Mouse (Mus musculus) embryonic facial prominence, embryonic 12.5 days (tissue): ENCODE measurements around the gene Arl6ip6. TPM values are rescaled to one million over a fixed set of nuclear protein-coding genes. Genes with fewer than 3 reads are reported as not detected.

ENCODE experiments used
- ATAC-seq: fragments of 200-750 bp; cut with Nextera tagmentation; 2 replicates; pipeline ENCODE4 v1.8.0; 2017; ENCODE audit not compliant: insufficient number of reproducible peaks, insufficient read depth, low FRiP score, low TSS enrichment
- H3K27ac ChIP-seq: fragments of 300-500 bp; sonication (generic); 2 replicates; pipeline ENCODE4 v1.5.1; 2016; ENCODE audit warnings: mild to moderate bottlenecking
- H3K27me3 ChIP-seq: fragments of 300-500 bp; sonication (generic); 2 replicates; pipeline ENCODE4 v1.6.1; 2016; ENCODE audit warnings: mild to moderate bottlenecking, moderate library complexity
- H3K36me3 ChIP-seq: fragments of 300-500 bp; sonication (generic); 2 replicates; pipeline ENCODE4 v1.6.1; 2016; ENCODE audit warnings: mild to moderate bottlenecking
- H3K4me1 ChIP-seq: fragments of 300-500 bp; sonication (generic); 2 replicates; pipeline ENCODE4 v1.6.1; 2016
- H3K4me2 ChIP-seq: fragments of 300-500 bp; sonication (generic); replicated peaks from 2 replicates; pipeline ENCODE4 v1.6.1; 2016; ENCODE audit warnings: mild to moderate bottlenecking, moderate library complexity
- H3K4me3 ChIP-seq: fragments of 300-500 bp; sonication (generic); 2 replicates; pipeline ENCODE4 v1.5.1; 2016; ENCODE audit warnings: mild to moderate bottlenecking
- H3K9ac ChIP-seq: fragments of 300-500 bp; sonication (generic); 2 replicates; pipeline ENCODE4 v1.6.1; 2016; ENCODE audit warnings: mild to moderate bottlenecking, moderate library complexity
- H3K9me3 ChIP-seq: fragments of 300-500 bp; sonication (generic); 2 replicates; pipeline ENCODE4 v1.6.1; 2016; ENCODE audit warnings: mild to moderate bottlenecking, moderate library complexity
- WGBS: fragments of 180-500 bp; shearing (Covaris S2); methylation state at CpG from one replicate; pipeline ENCODE4 v1.1.7; 2016; 5-methylcytosine and 5-hydroxymethylcytosine counted together
- polyA plus RNA-seq: library from polyadenylated mRNA; unstranded; fragments of >200 nt; fragmentation: Nextera tagmentation; extraction: Ambion mirVana; gene quantifications from 2 replicates; pipeline ENCODE4 v1.2.1, GENCODE M21; 2016

Gene Arl6ip6
- 53.3 and 53.6 TPM in 2 replicates for polyA plus RNA-seq

GRCm38 (mm10) chr2:53191523-53192220 is at the start of gene Arl6ip6:
TSS of gene Arl6ip6 (plus strand) at chr2:53191726.
- H3K9ac ChIP-seq = peak within 1 kb of the TSS; percentile 88
- peak within 1 kb of the TSS; percentile 96 for H3K27ac ChIP-seq
- H3K9me3 ChIP-seq = no peaks in the 10 kb centered on the region
- peak within 1 kb of the TSS; percentile 55 for H3K4me2 ChIP-seq
- ATAC-seq = peak; percentile 88
- H3K36me3 ChIP-seq = peaks cover 19% of the 10 kb centered on the region
- H3K4me3 ChIP-seq = peak within 1 kb of the TSS; percentile 86
- H3K27me3 ChIP-seq = no peaks in the 10 kb centered on the region
- H3K4me1 ChIP-seq = peaks cover 16% of the 10 kb centered on the region; the same call in 1 of the 2 replicates
- under 1% methylated on average over 67 of the region's 82 CpGs for WGBS

DNA sequence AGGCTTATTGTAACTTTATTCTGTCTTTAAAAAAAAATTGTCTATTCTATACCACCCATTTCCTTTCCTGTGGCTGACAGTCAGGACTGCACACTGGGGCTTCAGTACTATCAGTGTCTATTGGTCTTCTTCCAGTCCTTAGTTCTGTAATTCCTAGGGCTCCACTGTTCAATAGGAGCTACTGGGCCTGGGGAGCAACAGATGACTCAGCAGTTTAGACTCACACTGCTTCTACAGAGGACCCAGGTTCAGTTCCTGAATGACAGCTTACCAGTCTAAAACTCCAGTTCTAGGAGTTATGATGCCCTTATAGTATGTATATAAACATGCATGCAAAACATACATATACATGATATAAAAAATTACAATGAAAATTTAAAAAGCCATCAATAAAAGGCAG is 44.7 kb upstream of the Arl6ip6 start:
- Histone ChIP-seq H3K27ac (no peak overlapping the region), H3K27me3 (no peaks in the 10 kb centered on the region), H3K9me3 (no peaks in the 10 kb centered on the region), H3K9ac (no peak overlapping the region), H3K36me3 (peaks cover 41% of the 10 kb centered on the region), H3K4me1 (no peaks in the 10 kb centered on the region), H3K4me2 (no peak overlapping the region), H3K4me3 (no peak overlapping the region)
- no peak for ATAC-seq

- Histone ChIP-seq H3K9me3 (no peaks in the 10 kb centered on the region), H3K27ac (no peak overlapping the region), H3K4me2 (no peak overlapping the region), H3K4me1 (no peaks in the 10 kb centered on the region), H3K36me3 (peaks cover 24% of the 10 kb centered on the region), H3K27me3 (no peaks in the 10 kb centered on the region), H3K9ac (no peak overlapping the region), H3K4me3 (no peak overlapping the region)
- ATAC-seq = no peak
These were observed 17.6 kb upstream of the Arl6ip6 start for GRCm38 (mm10) chr2:53173966-53174365.

- no peak for ATAC-seq
- Histone ChIP-seq H3K9me3 (no peaks in the 10 kb centered on the region), H3K4me3 (no peak overlapping the region), H3K27me3 (no peaks in the 10 kb centered on the region), H3K4me1 (no peaks in the 10 kb centered on the region), H3K36me3 (peaks cover 15% of the 10 kb centered on the region), H3K4me2 (no peak overlapping the region), H3K27ac (no peak overlapping the region), H3K9ac (no peak overlapping the region)
- 90% methylated on average over 3 of the region's 3 CpGs for WGBS
These were observed 12.6 kb upstream of the Arl6ip6 start for GRCm38 (mm10) chr2:53178966-53179365.

- Histone ChIP-seq H3K36me3 (peaks cover 13% of the 10 kb centered on the region), H3K27ac (no peak overlapping the region)
- no peak for ATAC-seq
These were observed 11.7 kb upstream of the Arl6ip6 start for GRCm38 (mm10) chr2:53179876-53180275.

GRCm38 (mm10) chr2:53189811-53190210 is 1.7 kb upstream of the Arl6ip6 start:
- H3K9ac ChIP-seq = peak overlapping the region; percentile 88
- peak overlapping the region; percentile 55 for H3K4me2 ChIP-seq
- no peak overlapping the region for H3K27ac ChIP-seq
- H3K4me1 ChIP-seq = peaks cover 16% of the 10 kb centered on the region; the same call in 1 of the 2 replicates
- peak overlapping the region; percentile 86 for H3K4me3 ChIP-seq
- WGBS = 65% methylated on average over 3 of the region's 3 CpGs
- no peak for ATAC-seq
- H3K9me3 ChIP-seq = no peaks in the 10 kb centered on the region
- H3K27me3 ChIP-seq = no peaks in the 10 kb centered on the region
- H3K36me3 ChIP-seq = peaks cover 5% of the 10 kb centered on the region

More at GRCm38 (mm10) chr2:53179876-53180275, 11.7 kb upstream of the Arl6ip6 start:
- Histone ChIP-seq H3K9ac (no peak overlapping the region), H3K4me3 (no peak overlapping the region), H3K4me1 (no peaks in the 10 kb centered on the region), H3K4me2 (no peak overlapping the region), H3K9me3 (no peaks in the 10 kb centered on the region), H3K27me3 (no peaks in the 10 kb centered on the region)

- ATAC-seq = peak; percentile 99
- Histone ChIP-seq H3K36me3 (peaks cover 13% of the 10 kb centered on the region), H3K27ac (peak within 1 kb of the TSS; percentile 96), H3K4me1 (peaks cover 16% of the 10 kb centered on the region; the same call in 1 of the 2 replicates), H3K4me2 (peak within 1 kb of the TSS; percentile 55), H3K9me3 (no peaks in the 10 kb centered on the region), H3K27me3 (no peaks in the 10 kb centered on the region), H3K9ac (peak within 1 kb of the TSS; percentile 88), H3K4me3 (peak within 1 kb of the TSS; percentile 86)
- WGBS = under 1% methylated on average over 40 of the region's 53 CpGs
These were observed 628 bp upstream of the Arl6ip6 start, which contains the start of gene Prpf40a for GRCm38 (mm10) chr2:53190684-53191511. TSS of gene Prpf40a (minus strand) at chr2:53191284.

GRCm38 (mm10) chr2:53192386-53192785 is 860 bp downstream of the Arl6ip6 start:
- H3K4me2 ChIP-seq = peak overlapping the region; percentile 52
- ATAC-seq = peak; percentile 2; the same call in 1 of the 2 replicates
- H3K9ac ChIP-seq = peak overlapping the region; percentile 88
- H3K27ac ChIP-seq = peak overlapping the region; percentile 96
- H3K36me3 ChIP-seq = peaks cover 19% of the 10 kb centered on the region
- under 1% methylated on average over 20 of the region's 20 CpGs for WGBS
- peaks cover 16% of the 10 kb centered on the region; the same call in 1 of the 2 replicates for H3K4me1 ChIP-seq
- H3K4me3 ChIP-seq = peak overlapping the region; percentile 86
- H3K9me3 ChIP-seq = no peaks in the 10 kb centered on the region
- H3K27me3 ChIP-seq = no peaks in the 10 kb centered on the region

DNA sequence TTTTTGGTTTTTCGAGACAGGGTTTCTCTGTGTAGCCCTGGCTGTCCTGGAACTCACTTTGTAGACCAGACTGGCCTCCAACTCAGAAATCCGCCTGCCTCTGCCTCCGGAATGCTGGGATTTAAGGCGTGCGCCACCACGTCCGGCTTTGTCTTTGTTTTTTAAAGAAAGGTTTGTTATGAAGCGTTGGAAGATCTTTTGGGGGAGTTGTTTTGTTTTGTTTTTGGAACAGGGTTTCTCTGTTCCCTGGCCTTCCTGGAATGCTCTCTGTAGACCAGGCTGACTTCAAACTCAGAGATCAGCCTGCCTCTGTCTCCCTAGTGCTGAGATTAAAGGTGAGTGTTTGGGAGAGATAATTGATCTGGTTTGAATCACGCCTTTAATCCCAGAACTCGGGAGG is 4.9 kb downstream of the Arl6ip6 start:
- Histone ChIP-seq H3K27me3 (no peaks in the 10 kb centered on the region), H3K9me3 (no peaks in the 10 kb centered on the region), H3K4me2 (no peak overlapping the region), H3K27ac (no peak overlapping the region), H3K9ac (no peak overlapping the region), H3K36me3 (peaks cover 23% of the 10 kb centered on the region), H3K4me1 (peaks cover 10% of the 10 kb centered on the region; the same call in 1 of the 2 replicates), H3K4me3 (no peak overlapping the region)
- ATAC-seq = no peak
- WGBS = 94% methylated on average over 10 of the region's 10 CpGs

DNA sequence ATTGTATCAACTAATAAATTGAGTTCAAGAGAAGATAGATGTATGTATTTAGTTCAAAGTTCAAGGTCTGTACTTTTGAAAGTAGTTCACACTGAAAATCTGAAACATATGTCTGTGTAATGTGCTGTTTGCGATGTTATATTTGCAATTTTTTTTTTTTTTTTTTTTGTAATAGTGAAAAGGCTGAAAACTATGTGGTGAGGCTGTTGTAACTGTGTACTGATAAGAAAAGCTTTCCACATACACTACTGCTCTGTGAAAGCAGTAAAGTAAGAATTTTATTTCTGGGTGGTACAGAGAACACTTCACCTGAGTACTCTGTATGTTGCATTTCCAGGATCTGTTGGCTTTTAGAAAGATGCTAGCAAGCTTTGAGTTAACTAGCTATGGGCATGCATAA is 7.7 kb downstream of the Arl6ip6 start:
- no peak for ATAC-seq
- no peak overlapping the region for H3K27ac ChIP-seq

DNA sequence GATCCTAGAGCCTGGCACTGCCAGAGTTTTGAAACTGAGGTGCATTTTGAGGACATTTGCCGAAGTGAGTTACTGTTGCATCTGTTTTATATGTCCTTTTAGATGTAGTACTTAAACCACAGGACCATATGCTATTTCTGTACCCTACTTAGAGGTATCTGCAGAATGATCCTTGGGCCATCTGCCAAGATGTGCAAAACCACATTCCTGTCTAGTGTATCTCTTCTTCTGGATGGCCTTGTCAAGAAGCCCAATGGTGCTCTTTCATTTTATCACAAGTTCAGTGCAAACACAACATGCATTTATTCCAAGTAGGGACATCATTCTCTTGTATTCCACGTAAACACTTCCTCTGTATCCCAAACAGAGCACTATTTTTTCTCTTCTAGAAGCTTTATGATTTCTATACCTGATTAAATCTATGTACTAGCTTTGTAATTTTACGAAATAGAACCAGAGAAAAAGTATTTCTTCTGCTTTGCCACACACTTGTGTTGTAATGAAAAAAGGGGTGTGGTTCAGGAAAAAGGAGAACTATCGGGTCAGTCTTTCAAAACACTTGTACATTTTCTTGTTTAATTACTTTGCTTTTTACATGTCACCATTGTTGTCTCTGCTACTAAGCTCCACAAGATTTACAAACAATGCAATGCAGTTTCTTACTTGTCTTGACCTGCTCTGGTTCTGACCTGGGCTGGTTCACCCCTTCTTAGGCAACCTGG is 8.8 kb downstream of the Arl6ip6 start:
- Histone ChIP-seq H3K27ac (no peak overlapping the region), H3K27me3 (no peaks in the 10 kb centered on the region), H3K4me3 (no peak overlapping the region), H3K9ac (no peak overlapping the region), H3K4me2 (no peak overlapping the region), H3K36me3 (peaks cover 22% of the 10 kb centered on the region), H3K4me1 (no peaks in the 10 kb centered on the region), H3K9me3 (no peaks in the 10 kb centered on the region)
- WGBS = 90% methylated on average over 4 of the region's 4 CpGs
- ATAC-seq = no peak

More for the DNA sequence above, 7.7 kb downstream of the Arl6ip6 start:
- Histone ChIP-seq H3K9ac (no peak overlapping the region), H3K36me3 (peaks cover 26% of the 10 kb centered on the region), H3K4me2 (no peak overlapping the region), H3K4me1 (no peaks in the 10 kb centered on the region), H3K27me3 (no peaks in the 10 kb centered on the region), H3K9me3 (no peaks in the 10 kb centered on the region), H3K4me3 (no peak overlapping the region)
- WGBS = 60% methylated on average over 1 of the region's 1 CpGs
